Mouse (Mus musculus) limb, embryonic 15.5 days (tissue): ENCODE results near the gene Car8. TPM values are rescaled to one million over a fixed set of nuclear protein-coding genes. Genes with fewer than 3 reads are reported as not detected.
"Not testable (repeated sequence)": the region's sequence is repeated elsewhere in the genome, so short reads cannot be mapped to it uniquely, and the experiment has no call there.

Experiments used
- ATAC-seq: fragments of 200-750 bp; cut with Nextera tagmentation; 2 replicates; pipeline ENCODE4 v1.8.0; 2017; ENCODE audit warnings: low read depth, moderate TSS enrichment; ENCODE audit not compliant: insufficient number of reproducible peaks, low FRiP score, low TSS enrichment
- H3K27ac ChIP-seq: fragments of 300-500 bp; sonication (generic); 2 replicates; pipeline ENCODE4 v1.5.1; 2015; ENCODE audit warnings: moderate library complexity, mild to moderate bottlenecking, inconsistent platforms
- H3K27me3 ChIP-seq: fragments of 300-500 bp; sonication (generic); 2 replicates; pipeline ENCODE4 v1.6.1; 2015; ENCODE audit warnings: inconsistent platforms
- H3K36me3 ChIP-seq: fragments of 300-500 bp; sonication (generic); 2 replicates; pipeline ENCODE4 v1.6.1; 2015; ENCODE audit warnings: inconsistent platforms
- H3K4me1 ChIP-seq: fragments of 300-500 bp; sonication (generic); 2 replicates; pipeline ENCODE4 v1.6.1; 2015; ENCODE audit warnings: inconsistent platforms
- H3K4me2 ChIP-seq: fragments of 300-500 bp; sonication (generic); 2 replicates; pipeline ENCODE4 v1.6.1; 2015; ENCODE audit warnings: mild to moderate bottlenecking, inconsistent platforms
- H3K4me3 ChIP-seq: fragments of 300-500 bp; sonication (generic); 2 replicates; pipeline ENCODE4 v1.5.1; 2015; ENCODE audit warnings: mild to moderate bottlenecking, inconsistent platforms
- H3K9ac ChIP-seq: fragments of 300-500 bp; sonication (generic); 2 replicates; pipeline ENCODE4 v1.6.1; 2015; ENCODE audit warnings: inconsistent platforms
- H3K9me3 ChIP-seq: fragments of 300-500 bp; sonication (generic); 2 replicates; pipeline ENCODE4 v1.6.1; 2016; ENCODE audit warnings: inconsistent platforms
- WGBS: fragments of 180-500 bp; shearing (Covaris S2); methylation state at CpG from one replicate; pipeline ENCODE4 v1.1.7; 2015; 5-methylcytosine and 5-hydroxymethylcytosine counted together
- polyA plus RNA-seq: library from polyadenylated mRNA; unstranded; fragments of >200 nt; fragmentation: Nextera tagmentation; extraction: Ambion mirVana; gene quantifications from 2 replicates; pipeline ENCODE4 v1.2.1, GENCODE M21; 2015

Car8 gene
- polyA plus RNA-seq, 1 experiment from 2014 or later: 3.5 TPM

DNA sequence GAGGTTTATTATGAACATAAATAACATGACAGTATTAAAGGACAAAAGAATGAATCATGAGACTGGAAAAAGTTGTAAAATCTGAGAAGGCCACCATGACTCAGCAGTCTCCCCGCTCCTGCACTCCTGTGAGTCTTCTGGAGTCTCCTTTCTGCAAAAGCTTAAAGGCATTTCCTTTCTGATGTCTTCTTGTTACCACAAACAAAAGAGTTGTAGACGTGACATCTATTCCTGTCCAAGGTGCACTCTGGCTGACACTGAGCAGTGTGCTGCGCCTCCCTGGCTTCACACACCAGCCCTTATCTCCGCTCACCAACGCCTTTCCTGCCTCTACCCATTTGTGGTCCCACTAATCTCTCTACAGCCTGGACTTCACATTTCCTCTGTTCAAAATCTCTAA is 38.8 kb downstream of the Car8 start:
- Histone ChIP-seq H3K36me3 (no peaks in the 10 kb centered on the region), H3K27ac (no peak overlapping the region), H3K4me1 (no peaks in the 10 kb centered on the region), H3K27me3 (no peaks in the 10 kb centered on the region), H3K9me3 (no peaks in the 10 kb centered on the region), H3K4me3 (no peak overlapping the region), H3K4me2 (no peak overlapping the region), H3K9ac (no peak overlapping the region)
- WGBS: 64% methylated on average over 5 of the region's 5 CpGs
- no peak for ATAC-seq

DNA sequence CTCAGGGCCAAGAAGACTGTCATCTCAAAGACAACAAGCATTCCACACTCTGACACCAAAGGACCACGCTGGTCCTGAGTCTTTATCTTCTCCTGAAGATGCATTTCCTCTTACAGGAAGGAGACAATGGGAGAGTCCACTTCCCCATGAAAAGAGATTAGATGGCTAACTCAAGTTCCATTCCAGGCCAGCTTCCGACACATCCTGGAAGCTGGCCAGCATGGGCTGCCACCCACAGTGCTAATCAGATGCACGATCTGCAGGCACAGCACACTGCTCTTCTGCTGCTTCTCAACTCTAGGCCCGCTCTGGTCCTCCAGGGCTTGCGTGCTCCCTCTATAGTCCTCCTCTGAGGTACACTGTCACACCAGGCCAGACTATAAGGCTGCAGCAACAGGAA is 40.8 kb downstream of the Car8 start:
- Histone ChIP-seq H3K9ac (no peak overlapping the region), H3K27ac (no peak overlapping the region), H3K4me2 (no peak overlapping the region), H3K27me3 (no peaks in the 10 kb centered on the region), H3K4me3 (no peak overlapping the region), H3K4me1 (no peaks in the 10 kb centered on the region), H3K36me3 (no peaks in the 10 kb centered on the region), H3K9me3 (no peaks in the 10 kb centered on the region)
- WGBS: 70% methylated on average over 5 of the region's 5 CpGs
- ATAC-seq: no peak

DNA sequence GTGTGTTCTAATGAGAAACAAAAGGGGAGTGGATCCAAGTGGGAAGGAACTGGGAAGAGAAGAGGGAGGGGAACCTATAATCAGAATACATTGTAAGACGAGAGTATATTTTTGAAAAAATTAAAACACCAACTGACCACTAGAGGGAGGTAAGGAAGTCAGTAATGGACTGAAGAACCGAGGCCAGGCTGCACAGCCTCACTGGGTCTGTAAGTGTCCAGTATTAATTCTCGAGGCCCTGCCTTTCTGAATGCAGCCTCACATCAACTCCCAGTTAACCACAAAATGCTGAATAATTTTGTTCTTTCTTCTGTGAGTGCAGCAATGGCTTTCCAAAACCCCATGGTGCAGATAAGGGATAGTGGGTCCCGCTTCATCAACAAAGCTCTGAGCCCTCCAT is 48.4 kb downstream of the Car8 start:
- no peak overlapping the region for H3K27ac ChIP-seq
- no peaks in the 10 kb centered on the region for H3K9me3 ChIP-seq
- no peak overlapping the region for H3K9ac ChIP-seq
- WGBS: 60% methylated on average over 4 of the region's 4 CpGs
- no peaks in the 10 kb centered on the region for H3K36me3 ChIP-seq
- no peak for ATAC-seq
- H3K4me1 ChIP-seq: no peaks in the 10 kb centered on the region
- H3K4me2 ChIP-seq: no peak overlapping the region
- H3K27me3 ChIP-seq: no peaks in the 10 kb centered on the region
- H3K4me3 ChIP-seq: no peak overlapping the region

DNA sequence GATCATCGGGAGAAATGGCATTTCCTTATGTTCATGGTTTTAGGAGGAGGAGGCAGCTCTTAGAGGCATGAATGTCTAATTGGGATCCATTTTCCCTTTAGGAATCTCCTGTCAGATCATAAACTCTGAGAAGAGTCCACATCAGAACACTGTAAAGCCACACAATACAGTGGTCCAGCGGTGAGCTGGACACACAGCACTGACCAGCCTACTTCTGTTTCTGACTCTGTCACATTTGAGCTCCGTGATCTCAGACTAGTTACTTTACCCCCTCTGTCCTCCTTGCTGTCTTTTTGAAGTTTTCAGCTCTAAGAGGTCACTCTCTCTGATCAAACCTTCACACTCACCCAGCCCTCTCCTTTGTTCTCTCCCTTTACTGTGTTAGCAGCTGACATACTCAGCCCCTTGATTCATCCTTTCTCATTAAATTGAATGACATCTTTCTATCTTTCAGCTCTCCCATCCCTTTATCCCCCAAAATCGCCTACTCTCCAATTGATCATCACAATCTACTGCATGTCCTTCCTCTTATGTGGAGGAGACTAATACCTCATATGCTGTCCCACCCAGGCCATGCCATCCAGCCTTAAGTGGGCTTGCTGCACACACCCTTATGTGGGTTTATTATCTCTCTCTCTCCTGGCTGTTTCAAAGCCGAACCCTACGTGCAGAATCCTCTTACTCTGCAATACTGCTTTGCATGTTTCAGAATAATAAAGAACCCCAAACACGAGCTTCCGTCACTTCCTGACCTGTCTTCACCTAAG is 51.7 kb downstream of the Car8 start:
- no peaks in the 10 kb centered on the region for H3K4me1 ChIP-seq
- no peaks in the 10 kb centered on the region for H3K9me3 ChIP-seq
- no peak overlapping the region for H3K9ac ChIP-seq
- H3K27ac ChIP-seq: no peak overlapping the region
- 77% methylated on average over 8 of the region's 8 CpGs for WGBS
- no peak for ATAC-seq
- no peak overlapping the region for H3K4me3 ChIP-seq
- H3K4me2 ChIP-seq: no peak overlapping the region
- no peaks in the 10 kb centered on the region for H3K36me3 ChIP-seq
- no peaks in the 10 kb centered on the region for H3K27me3 ChIP-seq

DNA sequence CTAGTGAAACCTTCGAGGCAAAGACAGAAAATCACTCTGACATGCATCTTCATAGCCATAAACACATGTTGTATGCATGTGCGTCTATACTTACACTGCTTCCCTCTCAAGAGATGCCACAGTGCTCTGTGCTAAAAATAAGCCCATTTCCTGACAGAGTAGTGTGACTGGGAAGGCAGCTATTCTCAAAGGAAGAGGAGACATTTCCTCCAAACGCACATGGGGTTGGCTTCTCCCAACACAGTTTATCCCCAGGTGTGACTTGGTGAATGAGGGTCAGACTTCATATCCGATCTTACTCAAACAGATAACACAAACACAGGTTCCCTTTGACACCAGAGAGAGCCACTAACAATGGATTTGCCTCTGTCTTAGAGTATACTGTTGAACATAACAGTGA is 58.3 kb downstream of the Car8 start:
- WGBS: 77% methylated on average over 4 of the region's 4 CpGs
- no peak for ATAC-seq
- Histone ChIP-seq H3K4me1 (no peaks in the 10 kb centered on the region), H3K9ac (no peak overlapping the region), H3K27ac (no peak overlapping the region), H3K4me3 (no peak overlapping the region), H3K9me3 (no peaks in the 10 kb centered on the region), H3K36me3 (no peaks in the 10 kb centered on the region), H3K4me2 (no peak overlapping the region), H3K27me3 (no peaks in the 10 kb centered on the region)

DNA sequence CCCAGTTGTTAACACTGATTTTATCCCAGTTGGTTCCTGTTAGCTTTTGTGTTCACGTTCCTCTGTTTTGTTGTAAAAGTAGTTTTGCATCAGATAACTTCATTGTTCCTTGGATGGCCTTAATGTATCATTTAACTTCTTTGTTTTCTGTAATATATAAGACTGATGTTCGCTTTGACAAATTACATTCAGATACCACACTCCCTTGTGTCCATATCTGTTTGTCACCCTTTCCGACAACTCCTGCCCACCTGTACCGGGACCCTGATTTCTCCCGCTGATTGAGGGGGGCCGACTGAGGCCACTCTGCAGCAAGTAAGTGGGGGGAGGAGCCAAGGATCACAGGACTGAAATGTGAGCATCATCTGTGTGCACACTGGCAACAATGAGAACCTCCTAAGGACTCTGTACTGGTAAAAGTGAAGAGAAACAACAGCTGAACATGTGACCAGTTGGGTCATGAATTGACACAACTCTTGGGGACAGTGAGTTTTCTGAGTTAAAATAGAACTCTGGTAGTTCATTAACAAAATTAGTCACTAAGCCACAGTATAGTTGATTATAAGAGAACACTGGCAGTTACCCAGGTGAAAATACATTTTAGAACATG is 84.1 kb downstream of the Car8 start:
- no peaks in the 10 kb centered on the region for H3K36me3 ChIP-seq
- WGBS: 78% methylated on average over 6 of the region's 6 CpGs
- H3K9ac ChIP-seq: no peak overlapping the region
- no peak overlapping the region for H3K4me2 ChIP-seq
- no peaks in the 10 kb centered on the region for H3K9me3 ChIP-seq
- no peaks in the 10 kb centered on the region for H3K27me3 ChIP-seq
- H3K27ac ChIP-seq: no peak overlapping the region
- no peaks in the 10 kb centered on the region for H3K4me1 ChIP-seq
- no peak overlapping the region for H3K4me3 ChIP-seq
- no peak for ATAC-seq

DNA sequence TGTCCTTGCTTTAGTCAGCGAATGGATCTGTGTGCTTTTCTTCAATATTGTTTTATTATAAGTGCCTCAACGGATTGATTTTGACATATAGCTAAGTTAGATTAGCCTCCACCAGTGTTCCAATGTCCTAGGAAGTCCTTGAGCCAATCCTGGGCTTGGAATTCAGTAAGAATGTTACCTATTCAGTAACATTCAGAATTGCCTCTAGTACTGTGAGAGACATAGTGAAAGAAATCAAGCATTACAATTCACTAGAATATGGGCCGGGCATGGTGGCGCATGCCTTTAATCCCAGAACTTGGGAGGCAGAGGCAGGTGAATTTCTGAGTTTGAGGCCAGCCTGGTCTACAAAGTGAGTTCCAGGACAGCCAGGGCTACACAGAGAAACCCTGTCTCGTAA is 84.9 kb downstream of the Car8 start:
- not testable (repeated sequence) for H3K9ac ChIP-seq, H3K27me3 ChIP-seq, H3K9me3 ChIP-seq, H3K4me1 ChIP-seq, ATAC-seq, H3K4me2 ChIP-seq, H3K36me3 ChIP-seq, H3K27ac ChIP-seq, H3K4me3 ChIP-seq
- 86% methylated on average over 5 of the region's 5 CpGs for WGBS

DNA sequence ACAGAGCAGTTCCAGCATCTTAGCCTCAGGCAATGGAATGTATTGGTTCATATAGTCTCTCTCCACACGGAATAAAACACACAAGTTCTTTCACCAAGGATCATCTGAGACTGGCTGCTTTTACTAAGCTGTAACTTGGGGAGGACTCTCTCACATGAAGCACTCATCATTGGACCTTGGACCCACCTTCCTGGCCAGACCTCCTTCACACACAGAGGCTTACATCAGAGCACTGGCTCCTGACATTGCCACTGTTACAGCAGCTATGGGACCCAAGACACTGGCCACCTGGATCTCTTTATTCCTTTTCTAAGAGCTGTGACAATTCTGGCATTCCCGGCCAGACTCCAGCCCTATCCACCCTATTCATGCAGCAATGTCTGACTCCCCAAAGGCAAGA is 101.4 kb downstream of the Car8 start:
- H3K9me3 ChIP-seq: no peaks in the 10 kb centered on the region
- H3K4me3 ChIP-seq: no peak overlapping the region
- H3K4me2 ChIP-seq: no peak overlapping the region
- 65% methylated on average over 2 of the region's 2 CpGs for WGBS
- no peaks in the 10 kb centered on the region for H3K27me3 ChIP-seq
- no peak overlapping the region for H3K27ac ChIP-seq
- H3K4me1 ChIP-seq: no peaks in the 10 kb centered on the region
- H3K36me3 ChIP-seq: no peaks in the 10 kb centered on the region
- no peak overlapping the region for H3K9ac ChIP-seq
- no peak for ATAC-seq

DNA sequence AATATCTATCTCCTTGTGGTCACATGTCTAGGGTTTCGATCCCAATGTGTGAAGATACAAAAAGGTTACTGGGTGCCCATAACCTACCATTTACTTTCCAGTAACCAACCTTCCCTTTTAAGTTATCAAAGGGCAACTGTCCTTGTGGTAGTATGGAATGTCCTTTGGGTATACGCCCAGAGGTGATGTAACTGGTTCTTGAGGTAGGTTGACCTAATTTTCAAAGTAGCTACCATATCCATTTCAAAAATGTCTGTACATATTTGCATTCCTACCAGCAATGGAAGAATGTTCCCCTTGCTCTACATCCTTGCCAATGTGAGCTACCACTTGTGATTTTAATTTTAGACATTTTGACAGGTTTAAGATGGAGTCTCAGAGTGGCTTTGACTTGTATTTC is 106.8 kb downstream of the Car8 start:
- no peak overlapping the region for H3K4me2 ChIP-seq
- no peaks in the 10 kb centered on the region for H3K27me3 ChIP-seq
- no peak overlapping the region for H3K9ac ChIP-seq
- H3K4me3 ChIP-seq: no peak overlapping the region
- WGBS: 86% methylated on average over 2 of the region's 2 CpGs
- no peak for ATAC-seq
- no peak overlapping the region for H3K27ac ChIP-seq
- no peaks in the 10 kb centered on the region for H3K4me1 ChIP-seq
- no peaks in the 10 kb centered on the region for H3K9me3 ChIP-seq
- H3K36me3 ChIP-seq: no peaks in the 10 kb centered on the region

DNA sequence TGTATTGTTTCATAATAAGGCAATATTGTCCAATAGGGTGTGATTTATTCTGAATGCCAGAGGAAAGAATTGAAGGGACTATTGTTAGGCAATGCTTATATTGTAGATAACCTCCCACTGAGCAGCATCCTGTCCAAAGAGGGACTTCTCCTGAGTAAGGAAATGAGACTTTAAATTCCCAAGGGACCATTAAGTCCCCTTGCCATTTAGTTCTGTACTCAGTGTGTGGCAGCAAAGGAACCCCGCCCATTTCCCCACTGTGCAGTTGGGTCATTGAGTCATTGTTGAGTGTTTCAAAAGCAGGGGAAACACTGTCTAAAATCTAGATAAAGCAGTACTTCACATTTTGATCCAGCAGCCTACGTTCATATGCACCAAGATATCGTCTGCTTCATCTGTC is 125.3 kb downstream of the Car8 start:
- no peaks in the 10 kb centered on the region for H3K36me3 ChIP-seq
- H3K4me2 ChIP-seq: no peak overlapping the region
- no peak overlapping the region for H3K9ac ChIP-seq
- no peak for ATAC-seq
- H3K27me3 ChIP-seq: no peaks in the 10 kb centered on the region
- 83% methylated on average over 3 of the region's 3 CpGs for WGBS
- H3K4me1 ChIP-seq: no peaks in the 10 kb centered on the region
- no peaks in the 10 kb centered on the region for H3K9me3 ChIP-seq
- H3K27ac ChIP-seq: no peak overlapping the region
- no peak overlapping the region for H3K4me3 ChIP-seq

DNA sequence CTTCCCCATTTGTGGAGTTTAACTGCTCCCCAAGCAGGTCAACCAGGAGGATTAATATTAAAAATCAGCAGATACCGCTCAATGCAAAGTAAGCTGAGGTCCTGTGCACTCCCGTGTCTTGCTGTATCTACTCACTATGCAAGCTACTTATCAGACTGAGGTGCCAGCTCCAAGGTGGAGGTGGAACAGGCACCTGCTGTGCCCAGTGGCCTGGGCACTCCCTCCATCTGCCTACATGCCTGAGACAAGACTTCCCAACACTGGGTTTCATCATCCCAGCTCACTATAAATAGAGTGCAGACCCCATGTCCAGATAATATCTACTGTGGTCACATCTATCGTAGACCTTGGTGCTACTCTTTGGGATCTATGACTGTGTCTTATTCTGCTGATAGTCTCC is 127.0 kb downstream of the Car8 start:
- no peak for ATAC-seq
- no peaks in the 10 kb centered on the region for H3K36me3 ChIP-seq
- 90% methylated on average over 3 of the region's 3 CpGs for WGBS

DNA sequence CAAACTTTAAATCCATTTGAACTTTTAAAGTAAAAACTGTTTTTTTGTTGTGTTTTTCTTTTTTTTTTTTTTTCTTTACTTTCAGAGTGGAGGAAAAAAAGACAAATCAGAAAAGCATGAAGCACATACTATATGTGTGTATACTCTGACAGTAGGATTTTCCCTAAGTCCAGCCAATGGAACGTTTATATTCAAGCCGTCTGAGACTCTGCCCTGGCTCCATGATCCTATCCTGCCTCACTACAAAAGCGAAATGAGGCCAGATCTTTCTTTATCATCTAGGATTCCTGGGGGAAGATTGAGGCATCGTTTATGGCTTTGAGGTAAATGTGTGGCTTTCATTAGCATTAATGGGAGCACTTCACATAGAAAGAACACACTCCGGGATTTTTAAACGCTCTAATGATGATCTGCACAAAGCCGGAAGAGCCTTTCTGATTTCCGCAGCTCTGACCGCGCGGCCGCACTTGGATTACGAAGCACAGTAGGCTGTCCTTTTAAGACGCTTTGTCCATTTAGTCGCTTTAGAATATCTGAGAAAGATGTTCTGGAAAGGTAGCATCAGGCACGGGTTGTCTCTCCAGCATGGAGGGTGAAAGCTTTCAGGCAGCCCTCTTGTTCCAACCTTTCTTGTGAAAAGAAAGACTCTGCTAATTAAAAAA is 128.8 kb downstream of the Car8 start:
- Histone ChIP-seq H3K9ac (no peak overlapping the region), H3K36me3 (no peaks in the 10 kb centered on the region), H3K27ac (no peak overlapping the region), H3K4me1 (no peaks in the 10 kb centered on the region), H3K27me3 (no peaks in the 10 kb centered on the region), H3K4me3 (no peak overlapping the region), H3K4me2 (no peak overlapping the region), H3K9me3 (no peaks in the 10 kb centered on the region)
- no peak for ATAC-seq
- 62% methylated on average over 16 of the region's 16 CpGs for WGBS

More for the DNA sequence above, 127.0 kb downstream of the Car8 start:
- Histone ChIP-seq H3K4me1 (no peaks in the 10 kb centered on the region), H3K27me3 (no peaks in the 10 kb centered on the region), H3K9me3 (no peaks in the 10 kb centered on the region), H3K4me3 (no peak overlapping the region), H3K4me2 (no peak overlapping the region), H3K27ac (no peak overlapping the region), H3K9ac (no peak overlapping the region)
